Mouse (Mus musculus) adrenal gland, postnatal 25 days (tissue): Measurements from ENCODE around the gene Dock9. TPM values are rescaled to one million over a fixed set of nuclear protein-coding genes. Genes with fewer than 3 reads are reported as not detected.

Experiments used
- DNase-seq: peaks from one replicate; pipeline ENCODE4 v3.0.0; 2021; ENCODE audit warnings: mixed read lengths
- total RNA-seq: library from RNA; stranded (reverse); gene quantifications from 2 replicates; pipeline ENCODE4 v1.2.3, GENCODE M21; 2021

Dock9 gene
- total RNA-seq, 1 experiment from 2014 or later: 28.8 TPM

- peak; percentile 64 for DNase-seq
Measured at GRCm38 (mm10) chr14:121579055-121579454, 218.6 kb downstream of the Dock9 start.

GRCm38 (mm10) chr14:121573391-121573790 lies 224.2 kb downstream of the Dock9 start:
- no peak for DNase-seq

GRCm38 (mm10) chr14:121566794-121567201 lies 230.8 kb downstream of the Dock9 start:
- no peak for DNase-seq

- no peak for DNase-seq
Measured at GRCm38 (mm10) chr14:121565930-121566329, 231.7 kb downstream of the Dock9 start.

- no peak for DNase-seq
Measured at GRCm38 (mm10) chr14:121564656-121565055, 233.0 kb downstream of the Dock9 start.

- DNase-seq: no peak
Measured at GRCm38 (mm10) chr14:121563954-121564353, 233.7 kb downstream of the Dock9 start.

- DNase-seq: no peak
Measured at GRCm38 (mm10) chr14:121559026-121559425, 238.6 kb downstream of the Dock9 start.

GRCm38 (mm10) chr14:121556401-121557315 lies 241.0 kb downstream of the Dock9 start:
- no peak for DNase-seq

- no peak for DNase-seq
Measured at GRCm38 (mm10) chr14:121553785-121554184, 243.9 kb downstream of the Dock9 start.

- DNase-seq: no peak
Measured at GRCm38 (mm10) chr14:121552586-121552985, 245.1 kb downstream of the Dock9 start.

- DNase-seq: no peak
Measured at GRCm38 (mm10) chr14:121549834-121550233, 247.8 kb downstream of the Dock9 start.

GRCm38 (mm10) chr14:121547745-121548144 lies 249.9 kb downstream of the Dock9 start:
- no peak for DNase-seq

GRCm38 (mm10) chr14:121546621-121547020 lies 251.0 kb downstream of the Dock9 start:
- DNase-seq: no peak

- DNase-seq: no peak
Measured at GRCm38 (mm10) chr14:121545551-121546331, 251.9 kb downstream of the Dock9 start.

- DNase-seq: no peak
Measured at GRCm38 (mm10) chr14:121541262-121541661, 256.4 kb downstream of the Dock9 start.

GRCm38 (mm10) chr14:121534501-121534900 lies 263.1 kb downstream of the Dock9 start:
- no peak for DNase-seq

GRCm38 (mm10) chr14:121530853-121531252 lies 266.8 kb downstream of the Dock9 start:
- no peak for DNase-seq

GRCm38 (mm10) chr14:121527883-121528282 lies 269.8 kb downstream of the Dock9 start:
- DNase-seq: no peak

- no peak for DNase-seq
Measured at GRCm38 (mm10) chr14:121527201-121527600, 270.4 kb downstream of the Dock9 start.

- peak; percentile 25 for DNase-seq
Measured at GRCm38 (mm10) chr14:121521709-121522108, 275.9 kb downstream of the Dock9 start.

GRCm38 (mm10) chr14:121516881-121517280 lies 280.8 kb downstream of the Dock9 start:
- no peak for DNase-seq

GRCm38 (mm10) chr14:121508929-121509328 lies 288.7 kb downstream of the Dock9 start:
- DNase-seq: no peak

- no peak for DNase-seq
Measured at GRCm38 (mm10) chr14:121506336-121506735, 291.3 kb downstream of the Dock9 start.
